Mouse (Mus musculus) forebrain, postnatal 0 days (tissue): ENCODE measurements around the gene 9930111J21Rik2. TPM values are rescaled to one million over a fixed set of nuclear protein-coding genes. Genes with fewer than 3 reads are reported as not detected.
"Not testable (repeated sequence)": the region's sequence is repeated elsewhere in the genome, so short reads cannot be mapped to it uniquely, and the experiment has no call there.

Experiments used
- ATAC-seq: fragments of 200-750 bp; cut with Nextera tagmentation; 2 replicates; pipeline ENCODE4 v1.8.0; 2017; ENCODE audit warnings: mild to moderate bottlenecking, moderate library complexity
- DNase-seq: peaks from one replicate; pipeline ENCODE4 v3.0.0-alpha.2; 2015
- H3K27ac ChIP-seq: fragments of 300-500 bp; sonication (generic); 2 replicates; pipeline ENCODE4 v1.5.1; 2014; ENCODE audit warnings: low read depth, mild to moderate bottlenecking, antibody characterized with exemption, low read length, moderate library complexity, mixed read lengths
- H3K27me3 ChIP-seq: fragments of 300-500 bp; sonication (generic); 2 replicates; pipeline ENCODE4 v1.6.1; 2014; ENCODE audit warnings: mild to moderate bottlenecking, low read length, mixed read lengths; ENCODE audit not compliant: insufficient read depth
- H3K36me3 ChIP-seq: fragments of 300-500 bp; sonication (generic); 2 replicates; pipeline ENCODE4 v1.6.1; 2014; ENCODE audit warnings: mild to moderate bottlenecking, moderate library complexity; ENCODE audit not compliant: insufficient read depth
- H3K4me1 ChIP-seq: fragments of 300-500 bp; sonication (generic); 2 replicates; pipeline ENCODE4 v1.6.1; 2014; ENCODE audit warnings: antibody characterized with exemption; ENCODE audit not compliant: insufficient read depth
- H3K4me2 ChIP-seq: fragments of 300-500 bp; sonication (generic); 2 replicates; pipeline ENCODE4 v1.6.1; 2014; ENCODE audit warnings: low read depth, mild to moderate bottlenecking, moderate library complexity
- H3K4me3 ChIP-seq: fragments of 300-500 bp; sonication (generic); 2 replicates; pipeline ENCODE4 v1.5.1; 2014; ENCODE audit warnings: low read depth, low read length, mixed read lengths
- H3K9ac ChIP-seq: fragments of 300-500 bp; sonication (generic); 2 replicates; pipeline ENCODE4 v1.6.1; 2014; ENCODE audit warnings: mild to moderate bottlenecking
- H3K9me3 ChIP-seq: fragments of 300-500 bp; sonication (generic); 2 replicates; pipeline ENCODE4 v1.6.1; 2016; ENCODE audit warnings: low read length
- CTCF ChIP-seq: sonication (generic); IDR thresholded peaks from 2 replicates; pipeline ENCODE4 v1.5.1; 2016; ENCODE audit warnings: antibody characterized with exemption, control low read depth, low read depth
- WGBS: fragments of 180-500 bp; shearing (Covaris S2); extraction: QIAGEN DNeasy Blood & Tissue Kit; methylation state at CpG from one replicate; pipeline ENCODE4 v1.1.7; 2014; 5-methylcytosine and 5-hydroxymethylcytosine counted together
- polyA plus RNA-seq: library from polyadenylated mRNA; unstranded; fragments of >200 nt; fragmentation: Nextera tagmentation; extraction: Ambion mirVana; gene quantifications from 2 replicates; pipeline ENCODE4 v1.2.1, GENCODE M21; 2015
- total RNA-seq: library from RNA; depleted of rRNA; stranded (reverse); fragments of >200 nt; gene quantifications from 2 replicates; pipeline ENCODE4 v1.2.3, GENCODE M21; 2014

9930111J21Rik2 gene
- total and polyA plus RNA-seq, 2 experiments from 2014 or later = 0.29 to 1.0 TPM

- Histone ChIP-seq H3K9ac (no peak overlapping the region), H3K4me3 (no peak overlapping the region), H3K27ac (no peak overlapping the region), H3K9me3 (no peaks in the 10 kb centered on the region), H3K4me1 (no peaks in the 10 kb centered on the region), H3K36me3 (no peaks in the 10 kb centered on the region), H3K4me2 (no peak overlapping the region), H3K27me3 (no peaks in the 10 kb centered on the region)
- 98% methylated on average over 1 of the region's 1 CpGs for WGBS
- no peak for DNase-seq
- ATAC-seq = no peak
- TF ChIP-seq CTCF = no peak
Observed at GRCm38 (mm10) chr11:49068358-49068757, 17.3 kb upstream of the 9930111J21Rik2 start.

- H3K9ac ChIP-seq, H3K9me3 ChIP-seq, H3K4me2 ChIP-seq, H3K27ac ChIP-seq, ATAC-seq, DNase-seq, H3K4me1 ChIP-seq, H3K27me3 ChIP-seq, H3K4me3 ChIP-seq, H3K36me3 ChIP-seq: not testable (repeated sequence)
- WGBS = 76% methylated on average over 5 of the region's 5 CpGs
Observed at GRCm38 (mm10) chr11:49063713-49064469, 12.8 kb upstream of the 9930111J21Rik2 start, which contains the start of gene Tgtp2. Tgtp2 (minus strand) TSS chr11:49064206.

- H3K36me3 ChIP-seq, ATAC-seq, H3K27ac ChIP-seq, H3K4me1 ChIP-seq, H3K9me3 ChIP-seq, DNase-seq, H3K27me3 ChIP-seq, H3K4me3 ChIP-seq, H3K4me2 ChIP-seq, H3K9ac ChIP-seq: not testable (repeated sequence)
- WGBS = 92% methylated on average over 2 of the region's 2 CpGs
Observed at GRCm38 (mm10) chr11:49061865-49062264, 10.8 kb upstream of the 9930111J21Rik2 start.

- H3K27ac ChIP-seq, H3K4me3 ChIP-seq, H3K27me3 ChIP-seq, H3K4me1 ChIP-seq, H3K9ac ChIP-seq, DNase-seq, H3K9me3 ChIP-seq, H3K4me2 ChIP-seq, ATAC-seq, H3K36me3 ChIP-seq: not testable (repeated sequence)
- WGBS = 46% methylated on average over 2 of the region's 3 CpGs
Observed at GRCm38 (mm10) chr11:49060061-49060460, 9.0 kb upstream of the 9930111J21Rik2 start.

GRCm38 (mm10) chr11:49051894-49052293 is 852 bp upstream of the 9930111J21Rik2 start:
- H3K4me3 ChIP-seq, H3K36me3 ChIP-seq, ATAC-seq, H3K27me3 ChIP-seq, H3K27ac ChIP-seq, H3K9ac ChIP-seq, H3K4me1 ChIP-seq, DNase-seq, H3K9me3 ChIP-seq, H3K4me2 ChIP-seq: not testable (repeated sequence)
- no CpG with 5 or more reads among the region's 5 CpGs for WGBS

DNA sequence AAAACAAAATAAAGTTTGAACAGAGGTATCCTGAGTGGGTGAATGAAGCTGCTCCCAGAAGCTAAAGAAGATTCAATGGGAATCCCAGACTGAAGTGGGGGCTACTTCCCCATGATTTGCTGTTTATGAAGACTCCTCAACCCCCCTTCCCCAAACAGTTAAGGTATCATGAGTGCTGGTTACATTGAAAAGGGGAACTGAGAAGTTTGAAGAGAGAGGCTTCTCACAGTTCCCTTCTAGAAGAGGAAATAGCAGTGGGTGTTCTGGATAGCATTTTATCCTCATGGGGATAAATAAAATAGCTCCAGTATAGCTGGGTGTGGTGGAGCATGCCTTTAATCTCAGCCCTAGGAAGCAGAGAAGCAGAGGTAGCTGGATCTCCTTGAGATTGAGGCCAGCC is 978 bp downstream of the 9930111J21Rik2 start:
- H3K27me3 ChIP-seq = not testable (repeated sequence)

DNA sequence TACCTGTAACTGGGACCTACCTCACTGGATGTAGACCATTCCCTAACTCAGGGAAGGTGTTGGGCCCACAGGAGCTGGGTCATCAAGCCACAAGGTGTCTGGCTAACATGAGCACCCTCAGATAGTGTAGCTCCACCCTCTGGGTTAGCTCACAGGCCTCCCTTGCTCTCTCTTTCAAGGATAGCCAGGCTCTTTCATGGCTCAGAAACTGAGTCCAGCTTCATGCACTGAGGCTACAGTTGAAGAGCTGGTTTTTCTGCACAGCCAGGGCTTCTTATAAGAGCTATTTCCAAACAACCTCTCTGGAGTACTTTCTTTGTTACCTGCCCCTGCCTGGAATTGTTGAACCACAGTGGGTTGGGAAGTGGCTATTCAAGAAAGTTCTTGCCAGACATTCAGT is 39.0 kb downstream of the 9930111J21Rik2 start:
- not testable (repeated sequence) for H3K27me3 ChIP-seq, H3K4me3 ChIP-seq, H3K4me1 ChIP-seq, H3K36me3 ChIP-seq, H3K27ac ChIP-seq, ATAC-seq, H3K4me2 ChIP-seq, DNase-seq, H3K9me3 ChIP-seq, H3K9ac ChIP-seq

More for the DNA sequence above, 978 bp downstream of the 9930111J21Rik2 start:
- not testable (repeated sequence) for H3K4me1 ChIP-seq, H3K9me3 ChIP-seq, H3K36me3 ChIP-seq, H3K4me2 ChIP-seq, DNase-seq, H3K27ac ChIP-seq, H3K9ac ChIP-seq, ATAC-seq, H3K4me3 ChIP-seq

DNA sequence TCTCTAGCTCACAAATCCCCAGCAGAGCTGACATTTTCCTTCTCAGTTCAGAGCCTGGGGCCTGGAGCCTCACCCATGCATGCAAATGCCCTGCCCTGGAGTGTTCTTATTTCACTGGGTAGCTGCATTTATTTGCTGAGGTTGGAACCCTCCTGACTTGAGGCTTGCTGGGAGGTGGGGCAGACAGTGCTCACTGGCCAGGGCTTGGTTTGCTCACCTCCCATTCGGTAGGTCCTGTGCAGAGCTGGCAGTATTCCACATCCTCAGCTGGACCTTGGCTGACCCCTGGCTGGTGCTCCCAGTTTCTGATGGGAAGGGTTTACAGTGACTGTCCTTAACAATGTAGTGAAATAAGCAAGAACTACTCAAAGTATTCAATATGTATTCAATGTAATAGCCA is 44.3 kb downstream of the 9930111J21Rik2 start:
- H3K4me2 ChIP-seq, H3K27me3 ChIP-seq, H3K27ac ChIP-seq, H3K9me3 ChIP-seq, ATAC-seq, H3K9ac ChIP-seq, H3K36me3 ChIP-seq, H3K4me1 ChIP-seq, DNase-seq, H3K4me3 ChIP-seq: not testable (repeated sequence)
- WGBS = 54% methylated on average over 1 of the region's 1 CpGs

GRCm38 (mm10) chr11:49006317-49006716 is 44.7 kb downstream of the 9930111J21Rik2 start:
- H3K9ac ChIP-seq, DNase-seq, ATAC-seq, H3K4me1 ChIP-seq, H3K4me2 ChIP-seq, H3K36me3 ChIP-seq, H3K27ac ChIP-seq, H3K27me3 ChIP-seq, H3K9me3 ChIP-seq, H3K4me3 ChIP-seq: not testable (repeated sequence)
- WGBS = 76% methylated on average over 2 of the region's 2 CpGs

DNA sequence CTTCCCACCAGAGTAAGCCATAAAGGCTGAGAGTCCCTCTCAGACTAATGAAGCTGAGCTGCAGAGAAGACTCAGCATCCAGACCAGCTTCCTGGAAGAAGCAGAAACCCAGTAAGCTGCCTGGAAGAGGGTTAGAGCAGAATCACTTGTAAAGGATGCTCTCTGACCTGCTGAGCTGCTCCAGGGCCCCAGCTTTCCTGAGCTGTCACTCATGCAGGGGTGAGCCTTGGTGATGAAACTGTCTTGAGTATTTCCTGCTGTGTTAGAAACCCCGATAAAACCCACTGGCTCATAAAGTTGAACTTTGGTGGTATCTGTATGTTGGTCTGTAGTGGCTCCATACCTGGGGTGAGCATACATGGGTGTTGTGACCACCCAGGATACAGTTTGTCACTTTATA is 50.6 kb downstream of the 9930111J21Rik2 start:
- H3K27me3 ChIP-seq, ATAC-seq, H3K27ac ChIP-seq, H3K9ac ChIP-seq, H3K4me2 ChIP-seq, H3K9me3 ChIP-seq, H3K4me3 ChIP-seq, H3K4me1 ChIP-seq, DNase-seq, H3K36me3 ChIP-seq: not testable (repeated sequence)
- WGBS = 83% methylated on average over 1 of the region's 1 CpGs
